Comparison of ENCODE assay signal across 8 mouse cellular contexts in genomic region chr10:107752351-107753143, GRCm38 (mm10). TPM values are rescaled to one million over a fixed set of nuclear protein-coding genes. Genes with fewer than 3 reads are reported as not detected.
A peak's percentile ranks its signal among the peaks of the same experiment; 100 is the strongest.
DNase-seq lines count a peak whose midpoint lies in the region; ATAC-seq and TF ChIP-seq lines count a peak whose summit lies in the region.
"Had no signal": no experiment of that assay in that cellular context is flagged by ENCODE, and none has a peak within 500 bp of the region (broad histone marks: within the 10 kb centered on the region; RNA-seq: fewer than 3 reads in every experiment).

No protein-coding gene starts in this region.

- WGBS in embryonic facial prominence, embryonic 10.5 days: 32% methylated on average over 15 of the region's 15 CpGs
- WGBS in hindbrain, embryonic 13.5 days: 26% methylated on average over 14 of the region's 15 CpGs
- WGBS in thymus, adult 2 months: 45% methylated on average over 15 of the region's 15 CpGs

- TF ChIP-seq POLR2A in thymus, adult 2 months (IDR thresholded peaks at IDR 0.05; ENCODE audit: control insufficient read depth, extremely low read depth, insufficient read depth, low read length, poor library complexity): no peak

- H3K9ac ChIP-seq in hindbrain, embryonic 13.5 days: no peak overlapping the region

- ATAC-seq in hindbrain, embryonic 13.5 days (ENCODE audit: low FRiP score): peak; percentile 85

- peak; percentile 43 for DNase-seq in ZHBTc4 (ENCODE audit: low read depth, low spot score)
- peak; percentile 37 for DNase-seq in embryonic facial prominence, embryonic 10.5 days (ENCODE audit: low spot score)
- peak; percentile 62 to 72 for DNase-seq in left cerebral cortex, postnatal 36 days (ENCODE audit: low spot score in 2 of 2)
- peak; percentile 74 to 80 for DNase-seq in right cerebral cortex, postnatal 10 days (ENCODE audit: low spot score in 2 of 2)
- DNase-seq in adrenal gland, adult 18-20 months (ENCODE audit: low spot score in 2 of 2): no peak
- no peak for DNase-seq in thymus, adult 2 months

- intact Hi-C loops in left cerebral cortex, postnatal 36 days (cut with DNase I): no loop called here

- no peaks in the 10 kb centered on the region for H3K27me3 ChIP-seq in embryonic facial prominence, embryonic 10.5 days (replicated peaks; ENCODE audit: low read depth, poor library complexity, severe bottlenecking)
- H3K27me3 ChIP-seq in hindbrain, embryonic 13.5 days: no peaks in the 10 kb centered on the region
- H3K27me3 ChIP-seq in thymus, adult 2 months (ENCODE audit: control insufficient read depth, insufficient read depth, low read length): no peaks in the 10 kb centered on the region
- H3K27me3 ChIP-seq: megakaryocyte, embryonic 14.5 days had no signal

- H3K4me1 ChIP-seq in embryonic facial prominence, embryonic 10.5 days: peaks cover 14% of the 10 kb centered on the region
- peaks cover 9% of the 10 kb centered on the region for H3K4me1 ChIP-seq in hindbrain, embryonic 13.5 days (replicated peaks)
- H3K4me1 ChIP-seq in thymus, adult 2 months (replicated peaks; ENCODE audit: control insufficient read depth, insufficient read depth, low read length): no peaks in the 10 kb centered on the region
- H3K4me1 ChIP-seq: megakaryocyte, embryonic 14.5 days had no signal

- H3K27ac ChIP-seq in embryonic facial prominence, embryonic 10.5 days (replicated peaks): no peak overlapping the region
- H3K27ac ChIP-seq in hindbrain, embryonic 13.5 days: no peak overlapping the region
- no peak overlapping the region for H3K27ac ChIP-seq in thymus, adult 2 months (ENCODE audit: control insufficient read depth, insufficient read depth, low read length)

- no peaks in the 10 kb centered on the region for H3K36me3 ChIP-seq in embryonic facial prominence, embryonic 10.5 days (replicated peaks)
- no peaks in the 10 kb centered on the region for H3K36me3 ChIP-seq in hindbrain, embryonic 13.5 days
- H3K36me3 ChIP-seq in thymus, adult 2 months (ENCODE audit: control insufficient read depth, insufficient read depth, low read length): no peaks in the 10 kb centered on the region

- H3K4me2 ChIP-seq in hindbrain, embryonic 13.5 days: peak overlapping the region; percentile 43

- no peaks in the 10 kb centered on the region for H3K9me3 ChIP-seq in embryonic facial prominence, embryonic 10.5 days
- no peaks in the 10 kb centered on the region for H3K9me3 ChIP-seq in hindbrain, embryonic 13.5 days
- H3K9me3 ChIP-seq: megakaryocyte, embryonic 14.5 days had no signal

- TF ChIP-seq CTCF in thymus, adult 2 months (IDR thresholded peaks at IDR 0.05; ENCODE audit: borderline replicate concordance, control insufficient read depth, extremely low read depth, insufficient read depth, low read length, poor library complexity): no peak

- peak overlapping the region; percentile 41 for H3K4me3 ChIP-seq in embryonic facial prominence, embryonic 10.5 days
- H3K4me3 ChIP-seq in hindbrain, embryonic 13.5 days: peak overlapping the region; percentile 7; the same call in 1 of the 2 replicates
- H3K4me3 ChIP-seq in thymus, adult 2 months (ENCODE audit: control insufficient read depth, insufficient read depth, low read length): no peak overlapping the region
- H3K4me3 ChIP-seq: megakaryocyte, embryonic 14.5 days had no signal

RNA-seq across cellular contexts. Expression of gene Ptprq, which starts 32.7 kb away (rescaled TPM):
- polyA plus RNA-seq in embryonic facial prominence, embryonic 10.5 days (2016; fragmentation: Nextera tagmentation; extraction: Ambion mirVana): not detected in 2 replicates
- polyA plus RNA-seq in hindbrain, embryonic 13.5 days (2015; fragmentation: Nextera tagmentation; extraction: Ambion mirVana): 0.08 and 0.12 TPM in 2 replicates
- under 1 TPM; 0.05 to 0.10 TPM for total RNA-seq in left cerebral cortex, postnatal 36 days (2021)
- 1 to 10 TPM in 1 of 2 experiments, under 1 TPM in 1; 0.22 to 1.4 TPM for total RNA-seq in adrenal gland, adult 18-20 months (2021)
- 0.94 and 1.2 TPM in 2 replicates for polyA plus RNA-seq in thymus, adult 2 months (2012; rRNA removed)

Comparison
In these comparisons a context has a peak if more than half of its experiments do, and no peak if none do; other contexts are left out.
1. DNase-seq: peak in ZHBTc4 (single experiment), embryonic facial prominence, embryonic 10.5 days (single experiment), left cerebral cortex, postnatal 36 days (2 of 2) and right cerebral cortex, postnatal 10 days (2 of 2); none in adrenal gland, adult 18-20 months (0 of 2) and thymus, adult 2 months (single experiment).